Mouse (Mus musculus) ZHBTc4 (cell line): Measurements from ENCODE around the gene Ccdc117.
A peak's percentile ranks its signal among the peaks of the same experiment; 100 is the strongest.
"Not testable (repeated sequence)": the region's sequence is repeated elsewhere in the genome, so short reads cannot be mapped to it uniquely, and the experiment has no call there.

Experiments
- DNase-seq: peaks from one replicate; pipeline ENCODE4 v3.0.0-alpha.2; 2011; ENCODE audit warnings: low read depth, low spot score

The Ccdc117 gene

GRCm38 (mm10) chr11:5541799-5542481, at the start of gene Ccdc117:
Gene Ccdc117, minus strand, starts transcription at chr11:5542187.
- peak; percentile 98 for DNase-seq

- no peak for DNase-seq
Measured at GRCm38 (mm10) chr11:5575046-5575445, 33.1 kb upstream of the Ccdc117 start.

GRCm38 (mm10) chr11:5573821-5574220, 31.8 kb upstream of the Ccdc117 start:
- no peak for DNase-seq

GRCm38 (mm10) chr11:5571856-5572255, 29.9 kb upstream of the Ccdc117 start:
- DNase-seq: no peak

- DNase-seq: peak; percentile 43
Measured at GRCm38 (mm10) chr11:5569474-5569873, 27.5 kb upstream of the Ccdc117 start, which contains the start of gene Ankrd36. Gene Ankrd36, plus strand, starts transcription at chr11:5569684.

GRCm38 (mm10) chr11:5568082-5568481, 26.1 kb upstream of the Ccdc117 start:
- no peak for DNase-seq

- DNase-seq: no peak
Measured at GRCm38 (mm10) chr11:5567654-5568053, 25.7 kb upstream of the Ccdc117 start.

- DNase-seq: no peak
Measured at GRCm38 (mm10) chr11:5566506-5566905, 24.5 kb upstream of the Ccdc117 start.

- no peak for DNase-seq
Measured at GRCm38 (mm10) chr11:5565596-5565995, 23.6 kb upstream of the Ccdc117 start.

GRCm38 (mm10) chr11:5563898-5564297, 21.9 kb upstream of the Ccdc117 start:
- no peak for DNase-seq

GRCm38 (mm10) chr11:5562625-5563268, 20.8 kb upstream of the Ccdc117 start:
- DNase-seq: peak; percentile 71

GRCm38 (mm10) chr11:5560273-5560672, 18.3 kb upstream of the Ccdc117 start:
- DNase-seq: no peak

GRCm38 (mm10) chr11:5551931-5552330, 9.9 kb upstream of the Ccdc117 start:
- no peak for DNase-seq

- DNase-seq: no peak
Measured at GRCm38 (mm10) chr11:5551430-5551829, 9.4 kb upstream of the Ccdc117 start.

GRCm38 (mm10) chr11:5546693-5547092, 4.7 kb upstream of the Ccdc117 start:
- DNase-seq: no peak

- no peak for DNase-seq
Measured at GRCm38 (mm10) chr11:5545457-5545856, 3.5 kb upstream of the Ccdc117 start.

GRCm38 (mm10) chr11:5544709-5545108, 2.7 kb upstream of the Ccdc117 start:
- DNase-seq: peak; percentile 54

GRCm38 (mm10) chr11:5543281-5543680, 1.3 kb upstream of the Ccdc117 start:
- no peak for DNase-seq

- no peak for DNase-seq
Measured at GRCm38 (mm10) chr11:5542482-5543185, 647 bp upstream of the Ccdc117 start.

- DNase-seq: peak; percentile 28
Measured at GRCm38 (mm10) chr11:5541230-5541798, 673 bp downstream of the Ccdc117 start.

- no peak for DNase-seq
Measured at GRCm38 (mm10) chr11:5540331-5540730, 1.7 kb downstream of the Ccdc117 start.

GRCm38 (mm10) chr11:5537454-5537853, 4.5 kb downstream of the Ccdc117 start:
- not testable (repeated sequence) for DNase-seq
